ENCODE assay signal across 35 mouse cellular contexts in the genomic region with DNA sequence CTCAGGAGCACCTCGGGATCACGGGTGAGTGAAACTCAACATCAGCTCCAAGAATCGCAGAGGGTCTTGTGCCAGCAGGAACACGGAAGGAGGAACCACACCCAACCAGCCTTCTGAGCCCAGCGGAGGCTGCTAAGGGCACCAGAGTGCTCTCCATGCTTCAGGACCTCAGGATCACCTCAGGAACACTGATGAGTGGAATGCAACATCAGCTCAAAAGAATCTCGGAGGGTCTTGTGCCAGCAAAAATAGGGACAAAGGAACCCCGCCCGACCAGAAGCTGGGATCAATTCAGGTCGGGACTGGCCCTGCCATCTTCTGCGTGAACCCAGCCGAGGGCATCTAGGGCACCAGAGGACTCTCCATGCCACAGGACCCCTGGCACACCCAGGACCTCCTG. TPM values are rescaled to one million over a fixed set of nuclear protein-coding genes. Genes with fewer than 3 reads are reported as not detected.
DNase-seq lines count a peak whose midpoint lies in the region; ATAC-seq and TF ChIP-seq lines count a peak whose summit lies in the region.
"Had no signal": no experiment of that assay in that cellular context is flagged by ENCODE, and none has a peak within 500 bp of the region (broad histone marks: within the 10 kb centered on the region; RNA-seq: fewer than 3 reads in every experiment).

No protein-coding gene starts in this region.

- WGBS in kidney, postnatal 0 days: 90% methylated on average over 11 of the region's 11 CpGs

- DNase-seq in kidney, adult 18-20 months: peak; percentile 44
- DNase-seq in kidney, postnatal 4 days: no peak
- DNase-seq in kidney, adult 9 months: peak; percentile 51
- no peak for DNase-seq in kidney, postnatal 0 days (ENCODE audit: low spot score)
- DNase-seq in kidney, postnatal 25 days: peak; percentile 21 to 61
- DNase-seq in left cerebral cortex, postnatal 25 days (ENCODE audit: low spot score in 2 of 2): no peak
- no peak for DNase-seq in left cerebral cortex, postnatal 10 days (ENCODE audit: extremely low spot score in 1 of 2, low spot score in 2 of 2)
- DNase-seq in lung, postnatal 25 days (ENCODE audit: low spot score): no peak
- DNase-seq: adrenal gland, adult 2 months; adrenal gland, postnatal 14 days; cerebellum, adult 11 months; cerebellum, adult 2 months; cerebellum, adult 9-11 months; cerebellum, postnatal 25 days; forebrain, postnatal 0 days; gastrocnemius, adult 2 months; gastrocnemius, postnatal 14 days; heart, adult 18-20 months; heart, postnatal 14 days; heart, postnatal 4 days had no signal

- TF ChIP-seq CTCF in kidney, postnatal 0 days (IDR thresholded peaks at IDR 0.05; ENCODE audit: low read depth): no peak

- no peaks in the 10 kb centered on the region for H3K36me3 ChIP-seq in kidney, postnatal 0 days (ENCODE audit: insufficient read depth, low read length)
- H3K36me3 ChIP-seq: embryonic facial prominence, embryonic 12.5 days; embryonic facial prominence, embryonic 15.5 days; heart, embryonic 10.5 days; heart, embryonic 13.5 days had no signal

- H3K27ac ChIP-seq in kidney, postnatal 0 days: peak overlapping the region; percentile 64
- H3K27ac ChIP-seq: embryonic facial prominence, embryonic 12.5 days; embryonic facial prominence, embryonic 15.5 days; gastrocnemius, adult 2 months; heart, embryonic 10.5 days; heart, embryonic 13.5 days had no signal

- no peak overlapping the region for H3K9ac ChIP-seq in kidney, postnatal 0 days (ENCODE audit: low read depth, low read length)
- H3K9ac ChIP-seq: embryonic facial prominence, embryonic 12.5 days; embryonic facial prominence, embryonic 15.5 days; forebrain, postnatal 0 days; heart, embryonic 13.5 days had no signal

- no peaks in the 10 kb centered on the region for H3K27me3 ChIP-seq in kidney, postnatal 0 days (ENCODE audit: insufficient read depth, low read length)
- H3K27me3 ChIP-seq: embryonic facial prominence, embryonic 12.5 days; embryonic facial prominence, embryonic 15.5 days; heart, embryonic 13.5 days had no signal

- no peak for ATAC-seq in kidney, postnatal 0 days (replicated peaks; ENCODE audit: low FRiP score, low read depth)
- ATAC-seq: CD4-positive, CD25-positive, alpha-beta regulatory T cell, adult 4 months; forebrain, embryonic 14.5 days; forebrain, postnatal 0 days had no signal

- intact Hi-C loops in left cerebral cortex, postnatal 25 days (cut with DNase I): no loop called here
- intact Hi-C loops in left cerebral cortex, postnatal 10 days (cut with DNase I): no loop called here

- no peaks in the 10 kb centered on the region for H3K4me1 ChIP-seq in kidney, postnatal 0 days (replicated peaks; ENCODE audit: insufficient read depth, low read length)
- H3K4me1 ChIP-seq: embryonic facial prominence, embryonic 12.5 days; embryonic facial prominence, embryonic 15.5 days; heart, embryonic 10.5 days had no signal

- no peaks in the 10 kb centered on the region for H3K9me3 ChIP-seq in kidney, postnatal 0 days (replicated peaks; ENCODE audit: low read length)
- H3K9me3 ChIP-seq: embryonic facial prominence, embryonic 12.5 days; embryonic facial prominence, embryonic 15.5 days; heart, embryonic 10.5 days; heart, embryonic 13.5 days had no signal

- no peak overlapping the region for H3K4me2 ChIP-seq in kidney, postnatal 0 days (ENCODE audit: low read length)
- H3K4me2 ChIP-seq: embryonic facial prominence, embryonic 12.5 days; embryonic facial prominence, embryonic 15.5 days; heart, embryonic 13.5 days had no signal

- no peak overlapping the region for H3K4me3 ChIP-seq in kidney, postnatal 0 days (replicated peaks; ENCODE audit: low read depth, low read length)
- H3K4me3 ChIP-seq: embryonic facial prominence, embryonic 12.5 days; embryonic facial prominence, embryonic 15.5 days; gastrocnemius, adult 2 months; heart, embryonic 10.5 days; heart, embryonic 13.5 days had no signal

RNA-seq across cellular contexts. Expression of a gene that starts 8.4 kb away (rescaled TPM):
- 2.9 and 3.6 TPM in 2 replicates for polyA plus RNA-seq in kidney, postnatal 0 days (2015; fragmentation: Nextera tagmentation; extraction: Ambion mirVana)
- total RNA-seq in left cerebral cortex, postnatal 25 days (2021): not detected
- total RNA-seq in left cerebral cortex, postnatal 10 days (2021): not detected
- total RNA-seq: adrenal gland, adult 2 months; adrenal gland, postnatal 14 days; adrenal gland, postnatal 4 days; common myeloid progenitor, adult 5-6 weeks; forebrain, postnatal 0 days; gastrocnemius, adult 2 months; gastrocnemius, postnatal 14 days; gastrocnemius, postnatal 4 days; heart, adult 18-20 months; heart, postnatal 14 days; heart, postnatal 4 days; MEL had no signal
- polyA plus RNA-seq: adrenal gland, adult 2 months; C2C12; CD4-positive, CD25-positive, alpha-beta regulatory T cell, adult 4 months; cerebellum, adult 2 months; embryonic facial prominence, embryonic 12.5 days; embryonic facial prominence, embryonic 15.5 days; forebrain, embryonic 11.5 days; forebrain, embryonic 14.5 days; forebrain, postnatal 0 days; frontal cortex, adult 2 months; heart, embryonic 10.5 days; heart, embryonic 13.5 days; heart, embryonic 16.5 days; hindbrain, embryonic 11.5 days had no signal

RNA-seq across cellular contexts. Expression of a gene that starts 11.1 kb away (rescaled TPM):
- 452 and 486 TPM in 2 replicates for polyA plus RNA-seq in kidney, postnatal 0 days (2015; fragmentation: Nextera tagmentation; extraction: Ambion mirVana)
- total RNA-seq in left cerebral cortex, postnatal 25 days (2021): under 1 TPM; 0.18 to 0.21 TPM
- 1 to 10 TPM in 1 of 2 experiments, under 1 TPM in 1; 0.34 to 1.1 TPM for total RNA-seq in left cerebral cortex, postnatal 10 days (2021)
- total RNA-seq: common myeloid progenitor, adult 5-6 weeks; gastrocnemius, adult 2 months; gastrocnemius, postnatal 14 days; heart, adult 18-20 months; heart, postnatal 14 days; heart, postnatal 4 days; MEL had no signal
- polyA plus RNA-seq: adrenal gland, adult 2 months; CD4-positive, CD25-positive, alpha-beta regulatory T cell, adult 4 months; heart, embryonic 13.5 days had no signal

Comparison
In these comparisons a context has a peak if more than half of its experiments do, and no peak if none do; other contexts are left out.
1. DNase-seq: peak in kidney, adult 18-20 months (single experiment), kidney, adult 9 months (single experiment) and kidney, postnatal 25 days (2 of 2); none in kidney, postnatal 4 days (0 of 2), kidney, postnatal 0 days (single experiment), left cerebral cortex, postnatal 25 days (0 of 2), left cerebral cortex, postnatal 10 days (0 of 2) and lung, postnatal 25 days (single experiment).